Mouse (Mus musculus) embryonic facial prominence, embryonic 13.5 days (tissue): ENCODE data around the gene Irgm1. TPM values are rescaled to one million over a fixed set of nuclear protein-coding genes. Genes with fewer than 3 reads are reported as not detected.
"Not testable (repeated sequence)": the region's sequence is repeated elsewhere in the genome, so short reads cannot be mapped to it uniquely, and the experiment has no call there.

Experiments
- ATAC-seq: fragments of 200-750 bp; cut with Nextera tagmentation; 2 replicates; pipeline ENCODE4 v1.8.0; 2017; ENCODE audit warnings: low read depth; ENCODE audit not compliant: insufficient number of reproducible peaks, insufficient read depth, low FRiP score, low TSS enrichment
- H3K27ac ChIP-seq: fragments of 300-500 bp; sonication (generic); 2 replicates; pipeline ENCODE4 v1.5.1; 2015; ENCODE audit warnings: moderate library complexity, mild to moderate bottlenecking, inconsistent platforms
- H3K27me3 ChIP-seq: fragments of 300-500 bp; sonication (generic); 2 replicates; pipeline ENCODE4 v1.6.1; 2015; ENCODE audit warnings: mild to moderate bottlenecking, inconsistent platforms
- H3K36me3 ChIP-seq: fragments of 300-500 bp; sonication (generic); 2 replicates; pipeline ENCODE4 v1.6.1; 2015; ENCODE audit warnings: mild to moderate bottlenecking, inconsistent platforms
- H3K4me1 ChIP-seq: fragments of 300-500 bp; sonication (generic); 2 replicates; pipeline ENCODE4 v1.6.1; 2015; ENCODE audit warnings: inconsistent platforms
- H3K4me2 ChIP-seq: fragments of 300-500 bp; sonication (generic); 2 replicates; pipeline ENCODE4 v1.6.1; 2015; ENCODE audit warnings: moderate library complexity, mild to moderate bottlenecking, inconsistent platforms
- H3K4me3 ChIP-seq: fragments of 300-500 bp; sonication (generic); 2 replicates; pipeline ENCODE4 v1.5.1; 2015; ENCODE audit warnings: mild to moderate bottlenecking, inconsistent platforms
- H3K9ac ChIP-seq: fragments of 300-500 bp; sonication (generic); 2 replicates; pipeline ENCODE4 v1.6.1; 2015; ENCODE audit warnings: mild to moderate bottlenecking, inconsistent platforms
- H3K9me3 ChIP-seq: fragments of 300-500 bp; sonication (generic); 2 replicates; pipeline ENCODE4 v1.6.1; 2016; ENCODE audit warnings: inconsistent platforms
- WGBS: fragments of 180-500 bp; shearing (Covaris S2); methylation state at CpG from one replicate; pipeline ENCODE4 v1.1.7; 2015; ENCODE audit warnings: mixed read lengths; 5-methylcytosine and 5-hydroxymethylcytosine counted together
- polyA plus RNA-seq: library from polyadenylated mRNA; unstranded; fragments of >200 nt; fragmentation: Nextera tagmentation; extraction: Ambion mirVana; gene quantifications from 2 replicates; pipeline ENCODE4 v1.2.1, GENCODE M21; 2015

Irgm1 gene
- polyA plus RNA-seq, 1 experiment from 2014 or later = 3.9 TPM

GRCm38 (mm10) chr11:48852624-48853473 lies 18.6 kb downstream of the Irgm1 start:
- Histone ChIP-seq H3K9me3 (no peaks in the 10 kb centered on the region), H3K9ac (peak overlapping the region; percentile 69), H3K4me1 (peaks cover 11% of the 10 kb centered on the region), H3K27me3 (peaks cover 19% of the 10 kb centered on the region), H3K4me2 (peak overlapping the region; percentile 86), H3K4me3 (peak overlapping the region; percentile 69), H3K27ac (no peak overlapping the region), H3K36me3 (no peaks in the 10 kb centered on the region)
- ATAC-seq = no peak; the same call in 1 of the 2 replicates
- 7% methylated on average over 23 of the region's 23 CpGs for WGBS

GRCm38 (mm10) chr11:48852190-48852589 lies 19.3 kb downstream of the Irgm1 start:
- Histone ChIP-seq H3K4me3 (no peak overlapping the region), H3K9ac (no peak overlapping the region), H3K4me1 (peaks cover 9% of the 10 kb centered on the region; the same call in 1 of the 2 replicates), H3K27ac (no peak overlapping the region), H3K4me2 (peak overlapping the region; percentile 86), H3K27me3 (peaks cover 21% of the 10 kb centered on the region), H3K9me3 (no peaks in the 10 kb centered on the region), H3K36me3 (no peaks in the 10 kb centered on the region)
- ATAC-seq = no peak
- WGBS = 79% methylated on average over 4 of the region's 4 CpGs

GRCm38 (mm10) chr11:48851270-48851995 lies 20.1 kb downstream of the Irgm1 start:
- no peaks in the 10 kb centered on the region for H3K9me3 ChIP-seq
- ATAC-seq = no peak

GRCm38 (mm10) chr11:48850240-48850639 lies 21.2 kb downstream of the Irgm1 start:
- H3K4me1 ChIP-seq = peaks cover 9% of the 10 kb centered on the region; the same call in 1 of the 2 replicates
- no peak overlapping the region for H3K27ac ChIP-seq
- H3K4me3 ChIP-seq = no peak overlapping the region
- H3K9me3 ChIP-seq = no peaks in the 10 kb centered on the region
- peaks cover 21% of the 10 kb centered on the region for H3K27me3 ChIP-seq
- no peak for ATAC-seq
- H3K9ac ChIP-seq = no peak overlapping the region
- H3K4me2 ChIP-seq = no peak overlapping the region
- H3K36me3 ChIP-seq = no peaks in the 10 kb centered on the region
- WGBS = 65% methylated on average over 2 of the region's 2 CpGs

More at GRCm38 (mm10) chr11:48851270-48851995, 20.1 kb downstream of the Irgm1 start:
- Histone ChIP-seq H3K4me1 (peaks cover 9% of the 10 kb centered on the region; the same call in 1 of the 2 replicates), H3K9ac (no peak overlapping the region), H3K4me3 (no peak overlapping the region), H3K27me3 (peaks cover 21% of the 10 kb centered on the region), H3K4me2 (no peak overlapping the region), H3K27ac (no peak overlapping the region), H3K36me3 (no peaks in the 10 kb centered on the region)
- 79% methylated on average over 4 of the region's 4 CpGs for WGBS

GRCm38 (mm10) chr11:48846881-48847280 lies 24.6 kb downstream of the Irgm1 start:
- WGBS = 59% methylated on average over 5 of the region's 5 CpGs
- no peak overlapping the region for H3K4me3 ChIP-seq
- no peak overlapping the region for H3K9ac ChIP-seq

GRCm38 (mm10) chr11:48846362-48846761 lies 25.1 kb downstream of the Irgm1 start:
- not testable (repeated sequence) for H3K36me3 ChIP-seq, H3K9me3 ChIP-seq, ATAC-seq, H3K27ac ChIP-seq, H3K4me2 ChIP-seq, H3K4me3 ChIP-seq, H3K9ac ChIP-seq, H3K4me1 ChIP-seq
- 73% methylated on average over 2 of the region's 2 CpGs for WGBS
- H3K27me3 ChIP-seq = peaks cover 25% of the 10 kb centered on the region

More at GRCm38 (mm10) chr11:48846881-48847280, 24.6 kb downstream of the Irgm1 start:
- Histone ChIP-seq H3K36me3 (no peaks in the 10 kb centered on the region), H3K9me3 (no peaks in the 10 kb centered on the region), H3K27ac (no peak overlapping the region), H3K27me3 (peaks cover 25% of the 10 kb centered on the region), H3K4me1 (no peaks in the 10 kb centered on the region), H3K4me2 (no peak overlapping the region)
- no peak for ATAC-seq

GRCm38 (mm10) chr11:48845244-48845815 lies 26.2 kb downstream of the Irgm1 start:
- H3K9me3 ChIP-seq = no peaks in the 10 kb centered on the region
- no peak overlapping the region for H3K27ac ChIP-seq
- no peaks in the 10 kb centered on the region for H3K36me3 ChIP-seq
- ATAC-seq = no peak
- WGBS = 32% methylated on average over 13 of the region's 13 CpGs
- peaks cover 25% of the 10 kb centered on the region for H3K27me3 ChIP-seq
- no peaks in the 10 kb centered on the region for H3K4me1 ChIP-seq
- H3K4me2 ChIP-seq = no peak overlapping the region
- H3K9ac ChIP-seq = no peak overlapping the region
- no peak overlapping the region for H3K4me3 ChIP-seq

GRCm38 (mm10) chr11:48844309-48844708 lies 27.2 kb downstream of the Irgm1 start:
- H3K4me2 ChIP-seq = no peak overlapping the region
- no peak overlapping the region for H3K27ac ChIP-seq
- no peak overlapping the region for H3K9ac ChIP-seq
- H3K4me3 ChIP-seq = no peak overlapping the region
- no peaks in the 10 kb centered on the region for H3K4me1 ChIP-seq
- peaks cover 15% of the 10 kb centered on the region for H3K27me3 ChIP-seq
- ATAC-seq = no peak
- no peaks in the 10 kb centered on the region for H3K9me3 ChIP-seq
- WGBS = 54% methylated on average over 6 of the region's 6 CpGs
- H3K36me3 ChIP-seq = no peaks in the 10 kb centered on the region

- WGBS = 82% methylated on average over 11 of the region's 11 CpGs
- ATAC-seq = no peak
- no peak overlapping the region for H3K4me2 ChIP-seq
These were observed 28.3 kb downstream of the Irgm1 start for GRCm38 (mm10) chr11:48843202-48843601.

GRCm38 (mm10) chr11:48842378-48842792 lies 29.1 kb downstream of the Irgm1 start:
- Histone ChIP-seq H3K27ac (no peak overlapping the region), H3K36me3 (no peaks in the 10 kb centered on the region), H3K9ac (no peak overlapping the region), H3K4me1 (peaks cover 7% of the 10 kb centered on the region; the same call in 1 of the 2 replicates), H3K27me3 (peaks cover 4% of the 10 kb centered on the region; the same call in 1 of the 2 replicates), H3K9me3 (no peaks in the 10 kb centered on the region), H3K4me2 (no peak overlapping the region), H3K4me3 (no peak overlapping the region)
- no peak for ATAC-seq
- 81% methylated on average over 4 of the region's 4 CpGs for WGBS

More at GRCm38 (mm10) chr11:48843202-48843601, 28.3 kb downstream of the Irgm1 start:
- no peaks in the 10 kb centered on the region for H3K9me3 ChIP-seq
- H3K4me1 ChIP-seq = peaks cover 6% of the 10 kb centered on the region; the same call in 1 of the 2 replicates
- no peak overlapping the region for H3K4me3 ChIP-seq
- peaks cover 8% of the 10 kb centered on the region for H3K27me3 ChIP-seq
- no peak overlapping the region for H3K9ac ChIP-seq
- no peak overlapping the region for H3K27ac ChIP-seq
- no peaks in the 10 kb centered on the region for H3K36me3 ChIP-seq

GRCm38 (mm10) chr11:48841213-48841612 lies 30.3 kb downstream of the Irgm1 start:
- ATAC-seq = no peak
- 80% methylated on average over 5 of the region's 5 CpGs for WGBS
- Histone ChIP-seq H3K4me3 (no peak overlapping the region), H3K4me2 (no peak overlapping the region), H3K36me3 (no peaks in the 10 kb centered on the region), H3K27me3 (peaks cover 15% of the 10 kb centered on the region), H3K27ac (no peak overlapping the region), H3K4me1 (peaks cover 12% of the 10 kb centered on the region; the same call in 1 of the 2 replicates), H3K9me3 (no peaks in the 10 kb centered on the region), H3K9ac (no peak overlapping the region)
